Mouse (Mus musculus): ENCODE measurements at regions not wholly inside any gene's neighbourhood (a gene's known extent, or its start where the extent isn't known, plus 50 kb on each side); places are given as distances from the start of the nearest gene placed in this dataset.
A peak's percentile ranks its signal among the peaks of the same experiment; 100 is the strongest.
"Not testable (repeated sequence)": the region's sequence is repeated elsewhere in the genome, so short reads cannot be mapped to it uniquely, and the experiment has no call there.

DNA sequence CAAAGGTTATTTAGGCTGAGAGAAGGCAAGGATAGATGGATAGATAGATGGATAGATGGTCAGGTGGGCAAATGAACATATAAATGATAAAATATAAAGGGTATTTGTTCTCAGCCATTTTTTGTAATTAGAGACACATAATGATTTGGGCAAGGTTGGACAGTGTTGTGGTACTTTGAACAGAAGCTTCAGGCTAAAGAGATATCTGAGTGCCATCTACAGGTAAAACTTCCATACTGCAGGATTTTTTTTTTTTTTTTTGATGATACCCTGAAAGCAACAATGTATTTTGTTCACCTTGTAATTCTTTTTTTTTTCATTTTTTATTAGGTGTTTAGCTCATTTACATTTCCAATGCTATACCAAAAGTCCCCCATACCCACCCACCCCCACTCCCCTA lies 110.1 kb upstream of the Trabd2b start:
- DNase-seq, result no peak

DNA sequence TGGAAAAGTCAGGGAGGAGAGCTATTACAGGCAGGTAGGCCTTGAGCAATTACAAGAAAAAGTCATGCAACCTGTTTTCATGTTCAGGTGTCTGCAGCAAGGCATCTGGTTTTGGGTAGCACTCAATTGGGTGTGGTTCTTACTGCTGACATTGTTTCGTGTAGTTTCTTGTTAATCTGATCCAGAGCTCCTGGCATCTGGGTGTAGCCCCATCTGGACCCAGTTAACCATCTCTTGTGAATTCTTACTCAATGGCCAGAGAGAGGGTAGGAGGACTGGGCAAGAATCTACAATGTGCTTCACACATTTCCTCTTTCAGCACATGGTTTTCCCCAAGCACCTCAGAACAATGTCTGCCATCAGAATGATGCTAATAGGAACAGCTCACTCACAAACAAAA lies 108.0 kb upstream of the Trabd2b start:
- not testable (repeated sequence) for DNase-seq

DNA sequence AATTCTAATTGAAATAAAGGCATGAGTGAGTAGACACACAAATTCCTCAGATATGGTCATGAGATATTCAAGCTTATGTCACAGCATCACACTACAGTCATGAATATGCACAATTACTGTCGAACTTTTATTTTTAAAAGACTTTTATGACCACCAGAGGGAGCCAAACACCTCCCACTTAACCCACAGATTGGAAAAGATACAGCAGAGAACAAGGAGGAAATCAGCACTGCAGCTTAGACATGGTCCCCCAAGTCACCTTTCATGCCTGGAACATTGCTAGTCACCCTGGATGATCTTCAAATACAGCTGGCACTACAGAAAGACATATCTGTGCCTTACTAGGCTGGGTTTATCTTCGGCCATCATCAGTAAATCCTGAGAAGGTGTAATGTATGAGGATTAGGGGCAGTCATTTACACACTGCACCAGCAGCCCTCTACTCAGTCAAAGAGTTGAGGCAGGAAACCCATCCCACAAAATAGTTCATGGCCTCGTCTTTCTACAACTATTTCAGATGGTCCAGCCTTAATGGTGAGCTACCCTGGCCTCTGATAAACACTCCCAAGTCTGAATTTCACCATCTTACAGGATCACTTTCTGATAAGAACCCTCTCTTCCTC lies 106.0 kb upstream of the Trabd2b start:
- DNase-seq, result no peak

DNA sequence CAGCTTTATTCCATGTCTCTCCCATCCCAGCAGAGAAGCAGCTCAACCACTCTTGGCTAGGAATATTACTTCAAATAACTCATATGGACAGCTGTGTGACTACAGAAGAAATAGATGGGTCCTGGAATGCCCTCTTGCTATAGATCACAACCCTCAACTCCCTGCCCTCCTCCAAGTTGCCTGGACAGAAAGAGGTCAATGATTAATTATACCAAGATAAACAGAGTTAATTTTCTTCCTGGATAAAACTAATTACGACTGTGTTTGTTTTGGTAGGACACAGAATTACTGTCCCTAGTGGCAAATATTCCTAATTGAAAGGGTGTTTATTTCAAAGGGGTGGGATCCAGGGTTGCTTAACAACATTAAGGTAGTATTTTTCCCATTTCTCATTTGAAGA lies 101.9 kb upstream of the Trabd2b start:
- no peak for DNase-seq

DNA sequence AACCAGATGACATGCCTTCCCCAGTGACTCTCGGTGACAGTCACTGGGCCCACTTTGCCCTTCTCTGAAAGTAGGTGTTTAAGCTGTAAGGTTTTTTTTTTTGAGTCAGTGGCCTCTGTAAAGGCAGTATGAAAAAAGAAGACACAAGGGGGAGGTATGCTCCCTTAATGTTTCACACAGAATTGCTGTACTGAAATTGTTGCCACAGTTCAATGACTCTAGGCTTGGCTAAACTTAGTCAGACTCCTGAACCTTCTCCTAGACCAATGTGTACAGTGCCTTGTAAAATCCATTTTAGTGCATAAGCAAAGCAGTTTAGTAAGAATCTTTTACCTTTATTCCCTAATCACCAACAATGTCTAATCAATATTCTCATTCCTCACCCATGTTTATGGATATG lies 99.0 kb upstream of the Trabd2b start:
- DNase-seq, result no peak

DNA sequence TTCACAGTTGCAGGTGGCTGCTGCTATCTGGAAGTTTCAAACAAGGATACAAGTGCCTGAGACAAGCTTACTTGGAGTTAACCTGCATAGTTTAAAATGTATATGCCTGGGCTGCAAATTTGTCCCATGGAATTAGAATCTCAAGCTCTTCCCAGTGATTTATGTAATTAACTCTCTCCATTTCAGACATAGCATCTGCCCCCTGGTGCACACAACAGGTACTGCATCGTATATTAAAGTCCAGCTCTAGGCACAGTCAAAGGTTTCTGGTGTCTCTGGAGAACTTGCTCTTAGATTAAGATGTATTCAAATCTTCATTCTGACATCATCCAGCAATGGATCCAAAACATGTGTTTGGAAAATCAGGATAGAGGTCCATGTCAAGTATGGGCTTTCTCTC lies 98.0 kb upstream of the Trabd2b start:
- DNase-seq, result peak; percentile 3

DNA sequence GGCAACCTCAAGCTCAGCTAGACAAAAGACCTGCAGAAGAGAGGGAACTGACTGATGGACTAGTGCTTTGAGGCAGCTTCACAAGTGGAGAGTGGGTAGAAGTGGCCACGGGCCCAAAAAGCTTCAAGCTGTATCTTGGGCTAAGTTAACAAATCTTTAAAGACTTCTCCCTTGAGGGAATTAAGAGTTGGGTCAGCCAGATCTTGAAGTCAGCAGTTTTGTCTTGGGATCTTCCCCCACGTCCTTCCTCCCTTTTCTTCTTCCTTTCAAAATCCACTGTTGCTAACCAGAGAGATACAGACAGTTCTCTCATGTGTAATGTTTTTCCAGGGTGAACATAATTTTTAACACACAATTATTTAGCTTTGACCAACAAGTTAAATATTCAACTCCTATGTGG lies 91.5 kb upstream of the Trabd2b start:
- no peak for DNase-seq

DNA sequence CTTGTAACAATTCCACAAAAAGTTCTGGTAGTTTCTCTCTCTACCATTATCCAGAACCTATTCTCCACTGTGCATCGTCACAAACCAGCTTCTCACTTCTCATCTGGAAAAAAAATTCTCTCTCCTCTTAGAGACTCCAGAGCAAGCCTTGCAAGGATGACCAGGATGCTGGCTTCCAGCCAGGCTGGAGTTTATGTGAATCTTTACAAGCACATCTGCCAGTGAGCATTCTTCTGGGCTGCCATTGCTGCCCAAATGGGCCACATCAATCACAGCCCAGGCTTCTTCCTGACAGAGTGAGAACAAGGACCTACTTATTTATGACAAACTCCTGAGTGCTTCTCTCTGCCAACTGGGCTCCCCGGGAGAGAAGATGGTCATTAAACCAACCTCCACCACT lies 91.0 kb upstream of the Trabd2b start:
- no peak for DNase-seq

DNA sequence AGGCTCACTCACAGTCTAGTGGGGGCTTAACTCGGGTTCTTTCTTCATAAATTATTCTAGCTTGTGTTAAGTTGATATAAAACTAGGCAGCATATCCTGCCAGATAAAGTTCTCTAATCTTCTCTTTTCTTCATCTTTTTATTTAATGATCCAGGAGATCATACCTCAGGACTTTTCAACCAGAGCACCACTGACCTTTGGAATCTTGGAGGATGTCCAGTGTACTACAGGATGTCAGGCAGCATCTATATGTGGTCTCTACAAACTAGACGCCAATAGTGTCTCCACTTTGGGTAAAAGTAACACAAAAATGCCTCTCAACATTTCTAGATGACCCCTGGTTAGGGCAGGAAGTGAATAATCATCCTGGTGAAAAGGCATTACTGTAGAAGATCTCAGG lies 89.4 kb upstream of the Trabd2b start:
- DNase-seq, result no peak

DNA sequence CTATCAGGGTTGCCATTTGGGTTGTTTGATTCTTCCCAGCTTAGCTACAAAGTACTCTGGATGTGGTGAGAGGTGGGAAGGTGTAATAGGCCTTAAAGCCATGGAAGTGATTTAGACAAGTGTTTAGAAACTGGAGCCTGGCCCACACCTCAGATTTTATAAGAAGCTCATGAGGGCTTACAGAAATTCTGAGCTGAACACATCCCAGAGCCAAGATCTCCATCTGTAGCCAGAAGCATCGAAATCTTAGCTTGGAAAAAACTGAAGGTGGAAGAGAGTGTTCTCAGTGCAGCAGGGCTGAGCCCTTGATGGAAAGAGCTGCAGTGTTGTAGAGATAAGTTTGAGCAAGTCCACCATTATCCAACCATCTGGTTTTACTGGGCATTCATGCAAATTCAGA lies 86.4 kb upstream of the Trabd2b start:
- DNase-seq, result no peak

DNA sequence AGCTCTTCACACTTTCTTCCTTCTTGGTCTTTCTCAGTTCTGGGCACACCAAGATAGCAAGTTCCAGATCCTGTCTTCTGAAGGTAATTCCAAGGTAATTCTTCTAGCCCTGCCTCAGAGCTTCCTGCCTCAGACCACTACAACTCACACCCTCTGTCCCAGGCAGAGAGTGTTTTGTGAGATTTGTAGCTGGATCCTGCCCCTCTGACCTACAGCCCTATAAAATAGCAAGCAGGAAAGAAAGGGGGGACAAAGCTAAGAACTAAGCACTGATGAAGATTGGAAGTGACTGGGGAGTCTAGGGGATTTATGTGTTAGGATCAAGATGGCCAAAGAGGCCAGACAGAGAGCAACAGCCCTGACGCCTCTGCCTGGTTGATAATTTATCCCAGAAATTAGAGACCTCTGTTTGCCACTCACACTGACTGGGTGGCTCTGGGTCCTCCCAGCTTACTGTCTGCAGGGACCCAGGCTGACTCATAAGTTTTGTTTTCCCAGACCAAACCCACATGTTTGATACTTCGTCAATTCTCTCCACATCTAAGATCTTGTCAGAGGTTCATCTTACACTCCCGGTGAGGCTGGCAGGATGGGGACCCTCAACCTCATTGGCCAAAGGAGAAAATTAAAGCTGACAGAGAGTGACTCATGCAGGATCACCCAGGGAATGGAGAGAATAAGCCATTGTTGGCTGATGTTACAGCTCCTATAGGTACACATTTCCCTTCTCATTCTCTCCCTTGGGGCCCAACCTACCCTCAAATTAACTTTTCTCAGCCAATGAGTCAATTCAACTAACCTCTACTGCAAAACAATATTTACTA lies 84.8 kb upstream of the Trabd2b start:
- DNase-seq, result no peak

DNA sequence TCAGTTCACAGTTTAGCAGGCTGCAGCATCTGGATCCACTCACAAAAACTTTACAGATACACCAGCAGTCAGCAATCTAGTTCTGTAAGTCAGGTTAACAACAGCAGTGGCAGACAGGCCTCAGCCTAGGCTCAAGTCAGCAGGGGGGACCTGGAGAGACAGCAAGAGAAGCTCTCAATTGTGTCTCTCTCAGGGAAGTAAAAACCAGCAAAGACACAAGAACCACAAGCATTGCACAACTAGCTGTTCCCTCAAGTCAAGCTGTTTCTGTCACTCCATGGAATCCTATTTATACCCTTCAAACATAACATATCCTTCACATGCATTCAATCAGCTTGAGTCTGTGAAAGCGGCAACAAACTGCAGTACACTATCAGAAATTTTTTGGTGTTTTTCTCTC lies 76.5 kb upstream of the Trabd2b start:
- no peak for DNase-seq

DNA sequence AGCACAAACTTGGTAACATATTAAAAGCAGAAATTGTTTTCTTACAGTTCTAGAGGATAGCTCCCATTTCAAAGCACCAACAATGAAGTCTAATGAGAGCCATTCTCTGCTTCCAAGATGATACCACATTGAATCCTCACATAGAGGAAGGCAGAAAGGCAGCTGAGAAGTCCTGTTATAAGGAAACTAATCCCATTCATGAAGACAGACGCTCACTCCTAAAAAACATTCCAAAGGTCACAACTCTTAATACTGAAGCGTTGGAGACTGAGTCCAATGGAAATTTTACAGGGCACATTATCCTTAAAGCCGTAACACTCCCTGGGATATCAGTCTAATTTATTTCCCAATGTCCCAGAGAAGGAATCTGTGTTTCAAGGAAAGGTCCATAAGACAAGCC lies 75.4 kb upstream of the Trabd2b start:
- no peak for DNase-seq

DNA sequence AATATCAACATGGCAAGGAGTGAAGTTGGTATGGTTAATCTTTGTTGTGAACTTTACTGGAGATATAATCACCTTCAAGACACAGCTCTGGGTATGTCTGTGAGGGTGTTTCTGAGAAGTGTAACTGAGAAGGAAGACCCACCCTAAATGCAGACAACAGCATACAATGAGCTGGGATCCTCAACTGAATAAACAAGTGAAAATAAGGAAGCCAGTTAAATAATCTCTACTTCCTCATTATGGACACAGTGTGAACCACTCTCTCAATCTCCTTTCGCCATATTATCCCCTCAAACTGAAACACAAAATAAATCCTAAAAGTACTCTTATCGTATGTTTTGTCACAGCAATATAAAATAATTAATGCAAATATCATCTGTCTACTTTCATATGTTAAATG lies 71.7 kb upstream of the Trabd2b start:
- DNase-seq, result no peak

DNA sequence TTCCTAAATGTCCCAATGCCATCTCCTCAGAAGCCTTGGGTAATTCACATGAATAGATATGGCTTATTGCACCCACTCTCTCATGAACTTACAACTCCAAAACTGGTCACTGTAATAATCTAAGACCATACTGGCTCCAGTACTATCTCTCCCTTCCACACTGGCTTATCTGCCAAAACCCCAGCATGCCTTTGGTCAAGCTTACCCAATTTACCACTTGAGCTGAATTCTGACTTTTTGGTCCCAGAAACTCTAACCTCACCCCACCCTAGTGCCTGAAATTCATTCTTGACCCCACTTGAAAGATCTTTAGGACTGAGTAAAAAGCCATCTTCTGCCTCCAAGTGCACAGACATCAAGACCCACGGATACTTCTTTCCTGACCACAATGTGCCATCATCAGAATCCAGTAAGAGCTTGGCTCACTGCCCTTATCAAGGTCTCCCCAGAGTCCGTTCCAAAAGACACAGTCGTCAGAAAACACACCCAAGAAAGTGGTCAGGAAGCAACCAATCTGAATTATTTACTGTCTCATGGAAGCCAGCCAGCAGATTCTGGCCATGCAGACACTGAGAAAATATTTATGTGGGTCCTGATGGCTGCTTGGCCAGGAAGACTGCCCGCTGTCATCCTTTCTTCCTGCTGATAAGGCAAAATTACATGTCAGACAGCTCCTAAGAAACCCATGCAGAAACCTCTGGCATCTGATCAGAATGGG lies 70.3 kb upstream of the Trabd2b start:
- peak; percentile 13 for DNase-seq

DNA sequence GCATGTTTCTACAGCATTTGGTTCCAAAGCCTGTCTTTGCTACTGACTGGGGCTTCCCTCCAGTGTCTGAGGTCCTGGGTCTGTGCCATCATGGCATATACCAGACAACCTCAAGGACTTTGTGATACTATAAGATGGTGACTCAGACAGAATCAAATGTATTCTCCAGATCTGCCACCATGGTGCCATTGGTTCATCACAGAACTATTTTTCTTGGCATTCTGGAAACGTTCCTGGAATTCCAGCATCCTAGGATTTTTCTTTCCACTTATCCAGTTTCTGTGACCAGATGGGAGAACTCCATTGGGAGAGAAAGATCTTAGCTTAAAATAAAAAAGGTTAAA lies 69.8 kb upstream of the Trabd2b start:
- no peak for DNase-seq

DNA sequence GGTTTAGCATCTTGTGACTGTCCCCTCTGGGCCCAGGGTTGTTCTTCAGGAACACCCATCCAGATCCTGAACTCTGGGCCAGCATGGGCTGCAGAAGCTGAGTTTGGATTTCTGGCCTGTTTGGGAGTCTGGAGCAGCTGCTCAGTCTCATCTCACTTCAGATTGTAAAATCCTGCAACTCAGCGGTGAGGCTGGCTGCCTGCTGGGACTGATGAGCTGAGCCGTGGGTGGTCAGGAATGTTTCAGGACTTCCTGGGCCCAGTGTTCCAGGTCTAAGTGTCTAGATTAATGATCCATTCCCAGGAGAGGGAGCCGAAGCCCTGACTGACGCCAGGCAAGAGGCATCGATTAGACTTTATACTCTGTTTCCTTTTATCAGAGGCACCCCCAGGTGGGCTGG lies 66.7 kb upstream of the Trabd2b start:
- DNase-seq, result no peak

DNA sequence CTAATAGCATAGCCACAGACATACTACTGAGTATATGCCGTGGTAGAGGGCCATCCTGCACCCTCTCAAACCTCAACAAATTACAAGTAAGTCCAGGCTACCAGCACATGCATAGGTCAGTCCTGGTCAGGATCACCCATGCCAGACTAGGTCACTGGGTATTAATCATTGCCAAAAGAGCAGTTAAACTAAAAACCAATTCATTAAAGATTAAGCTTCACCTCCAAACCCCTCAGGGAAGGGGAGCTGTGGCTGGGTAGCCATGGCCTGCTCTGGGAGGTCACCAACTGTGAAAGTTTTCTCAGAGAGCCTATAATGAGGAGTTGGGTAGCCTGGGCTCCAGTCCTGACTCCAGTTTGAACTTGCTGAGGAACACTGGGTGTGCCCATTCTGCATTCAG lies 61.4 kb upstream of the Trabd2b start:
- DNase-seq, result no peak

DNA sequence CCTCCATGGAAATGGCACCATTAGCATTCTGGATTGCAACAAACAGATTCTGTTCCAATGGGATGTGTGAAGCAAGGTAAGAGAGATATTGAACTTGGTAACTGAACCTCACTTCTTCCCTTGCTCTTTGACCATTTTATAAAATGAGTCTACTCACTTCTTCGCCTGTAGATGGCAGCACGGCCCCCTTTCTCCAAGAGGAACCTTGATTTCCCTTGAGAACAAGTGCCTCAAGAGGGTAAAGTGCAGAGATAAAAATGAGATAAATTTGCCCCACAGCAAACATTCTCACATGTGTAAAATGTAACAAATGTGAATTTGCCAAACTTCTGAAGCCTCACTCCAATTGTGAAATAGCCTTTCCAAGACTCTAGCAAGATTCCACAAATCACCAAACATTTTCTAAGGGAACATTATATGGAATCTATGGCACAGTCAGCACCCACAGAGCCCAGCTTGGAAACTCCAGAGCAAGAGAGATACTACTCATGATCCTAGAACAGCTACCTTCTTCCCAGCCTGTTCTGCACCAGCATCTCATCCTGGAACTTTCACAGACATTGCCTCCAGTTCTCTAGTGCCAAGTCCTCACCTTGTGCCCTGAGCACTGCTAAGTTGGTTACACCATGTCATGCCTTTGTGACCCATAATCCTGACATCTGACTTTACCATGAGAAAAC lies 60.3 kb upstream of the Trabd2b start:
- DNase-seq, result peak; percentile 66

DNA sequence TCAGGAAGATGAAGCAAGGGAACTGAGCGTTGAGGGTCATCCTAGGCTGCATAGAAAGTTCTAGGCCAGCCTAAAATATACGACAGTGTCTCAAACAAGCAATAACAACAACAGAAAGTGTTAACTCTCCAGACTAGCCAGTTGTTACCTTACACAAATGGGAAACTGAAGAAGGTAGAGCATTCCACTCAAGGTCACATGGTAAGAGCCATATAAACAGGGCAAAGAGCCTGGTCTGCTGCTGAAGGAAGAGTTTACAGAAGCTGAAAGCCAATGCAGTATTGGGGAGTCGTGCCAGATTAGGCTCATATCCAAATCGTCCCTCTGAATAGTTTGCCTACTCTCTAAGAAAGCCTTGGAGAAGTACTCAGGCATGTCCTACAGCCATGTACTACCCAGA lies 59.6 kb upstream of the Trabd2b start:
- no peak for DNase-seq

DNA sequence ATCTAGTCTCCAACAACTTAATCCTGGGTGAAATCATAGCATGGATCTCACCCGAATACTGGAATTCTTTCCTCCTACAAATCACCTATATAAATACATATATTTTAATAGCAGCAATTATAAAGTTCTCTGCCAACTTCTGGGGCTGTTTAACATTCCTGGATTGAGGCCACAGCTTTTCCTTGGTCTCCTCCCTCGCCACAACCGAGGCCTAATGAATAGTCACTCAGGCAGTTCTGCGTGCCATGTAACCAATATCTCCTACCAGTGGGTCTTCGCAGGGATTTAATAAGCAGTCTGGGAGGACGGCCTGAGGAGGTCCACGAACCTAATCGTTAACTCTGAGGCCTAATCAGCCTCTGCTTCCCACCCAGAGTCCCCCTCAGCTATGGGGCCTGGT lies 56.9 kb upstream of the Trabd2b start:
- no peak for DNase-seq

DNA sequence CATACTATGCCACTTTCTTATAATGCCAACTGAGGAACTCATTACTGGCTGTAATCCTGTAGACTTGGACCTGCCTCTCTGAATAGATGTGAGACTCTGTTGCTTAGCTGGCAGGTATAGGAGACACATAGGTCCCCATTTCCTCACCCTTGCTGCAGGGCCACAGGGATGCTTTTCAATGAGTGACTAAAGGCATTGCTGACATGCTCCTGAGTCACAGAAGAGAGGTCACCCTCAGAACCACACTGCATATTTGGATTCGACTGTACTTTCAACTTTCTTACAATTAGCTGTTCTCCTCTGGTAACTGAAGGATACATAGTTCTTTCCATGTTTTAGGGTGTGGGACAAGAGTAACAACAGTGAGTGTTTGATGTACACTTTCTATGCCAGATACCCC lies 55.2 kb upstream of the Trabd2b start:
- no peak for DNase-seq

DNA sequence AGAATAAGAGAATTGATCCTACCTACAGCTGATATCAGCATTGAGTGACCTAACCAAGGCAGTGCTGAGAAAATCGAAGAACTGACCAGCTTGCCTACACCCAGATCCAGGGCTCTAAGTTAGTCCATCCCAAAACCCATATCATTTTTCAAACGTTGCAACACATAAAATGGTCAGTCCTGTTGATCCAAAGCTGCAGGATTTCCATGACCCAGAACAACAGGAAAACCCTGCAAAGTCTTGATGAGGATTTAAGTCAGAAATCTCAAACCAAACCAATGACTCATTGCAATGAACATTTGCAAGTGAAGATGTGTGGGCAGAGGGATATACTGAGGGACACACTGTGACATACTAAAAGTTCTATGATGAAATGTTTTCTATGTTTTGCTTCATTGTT lies 53.5 kb upstream of the Trabd2b start:
- DNase-seq, result no peak

Data from adrenal gland, postnatal 25 days (tissue).